Mouse (Mus musculus) liver, adult 2 months (tissue): ENCODE data around the gene Sntb2.

ENCODE experiments used
- CTCF ChIP-seq: fragments of 200-500 bp; IDR thresholded peaks from 2 replicates; pipeline ENCODE4 v1.5.1; 2011; ENCODE audit warnings: low read depth, low read length, control low read depth
- POLR2A ChIP-seq: fragments of 200-500 bp; IDR thresholded peaks from 2 replicates; pipeline ENCODE4 v1.6.1; 2011; ENCODE audit warnings: low read length, control low read depth; ENCODE audit not compliant: insufficient read depth; ENCODE audit errors: extremely low read depth

DNA sequence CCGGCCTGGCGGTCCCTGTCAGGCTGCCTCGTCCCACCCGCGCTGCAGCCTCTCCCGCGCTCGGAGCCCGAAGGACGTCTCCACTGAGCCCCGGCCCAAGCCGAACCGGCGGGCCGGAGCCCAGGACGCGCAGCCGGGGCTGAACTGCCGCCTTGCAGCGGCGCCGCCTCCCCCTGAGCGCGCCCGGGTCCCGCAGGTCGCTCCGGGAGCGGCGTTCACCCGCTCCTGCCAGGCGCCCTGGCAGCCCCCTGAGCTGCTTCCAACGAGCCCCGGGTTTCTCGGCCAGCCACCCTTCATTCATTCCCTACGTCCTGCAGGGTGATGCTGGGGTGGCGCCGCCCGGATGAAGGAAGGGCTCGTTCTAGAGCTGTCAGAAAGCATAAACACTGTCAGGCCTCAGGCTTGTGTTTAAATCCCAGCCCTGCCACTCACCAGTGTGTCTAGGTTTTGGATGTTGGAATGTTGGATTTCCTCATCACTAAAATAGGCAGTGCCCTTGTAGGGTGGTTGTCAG lies 96.1 kb downstream of the Sntb2 start:
- TF ChIP-seq CTCF (no peak), POLR2A (no peak)
